Mouse (Mus musculus) limb, embryonic 15.5 days (tissue): ENCODE data around the gene Tspan18. TPM values are rescaled to one million over a fixed set of nuclear protein-coding genes. Genes with fewer than 3 reads are reported as not detected.

Experiments used
- ATAC-seq: fragments of 200-750 bp; cut with Nextera tagmentation; 2 replicates; pipeline ENCODE4 v1.8.0; 2017; ENCODE audit warnings: low read depth, moderate TSS enrichment; ENCODE audit not compliant: insufficient number of reproducible peaks, low FRiP score, low TSS enrichment
- H3K27ac ChIP-seq: fragments of 300-500 bp; sonication (generic); 2 replicates; pipeline ENCODE4 v1.5.1; 2015; ENCODE audit warnings: moderate library complexity, mild to moderate bottlenecking, inconsistent platforms
- H3K27me3 ChIP-seq: fragments of 300-500 bp; sonication (generic); 2 replicates; pipeline ENCODE4 v1.6.1; 2015; ENCODE audit warnings: inconsistent platforms
- H3K36me3 ChIP-seq: fragments of 300-500 bp; sonication (generic); 2 replicates; pipeline ENCODE4 v1.6.1; 2015; ENCODE audit warnings: inconsistent platforms
- H3K4me1 ChIP-seq: fragments of 300-500 bp; sonication (generic); 2 replicates; pipeline ENCODE4 v1.6.1; 2015; ENCODE audit warnings: inconsistent platforms
- H3K4me2 ChIP-seq: fragments of 300-500 bp; sonication (generic); 2 replicates; pipeline ENCODE4 v1.6.1; 2015; ENCODE audit warnings: mild to moderate bottlenecking, inconsistent platforms
- H3K4me3 ChIP-seq: fragments of 300-500 bp; sonication (generic); 2 replicates; pipeline ENCODE4 v1.5.1; 2015; ENCODE audit warnings: mild to moderate bottlenecking, inconsistent platforms
- H3K9ac ChIP-seq: fragments of 300-500 bp; sonication (generic); 2 replicates; pipeline ENCODE4 v1.6.1; 2015; ENCODE audit warnings: inconsistent platforms
- H3K9me3 ChIP-seq: fragments of 300-500 bp; sonication (generic); 2 replicates; pipeline ENCODE4 v1.6.1; 2016; ENCODE audit warnings: inconsistent platforms
- WGBS: fragments of 180-500 bp; shearing (Covaris S2); methylation state at CpG from one replicate; pipeline ENCODE4 v1.1.7; 2015; 5-methylcytosine and 5-hydroxymethylcytosine counted together
- polyA plus RNA-seq: library from polyadenylated mRNA; unstranded; fragments of >200 nt; fragmentation: Nextera tagmentation; extraction: Ambion mirVana; gene quantifications from 2 replicates; pipeline ENCODE4 v1.2.1, GENCODE M21; 2015

Gene Tspan18
- polyA plus RNA-seq, 1 experiment from 2014 or later = 18.8 TPM

DNA sequence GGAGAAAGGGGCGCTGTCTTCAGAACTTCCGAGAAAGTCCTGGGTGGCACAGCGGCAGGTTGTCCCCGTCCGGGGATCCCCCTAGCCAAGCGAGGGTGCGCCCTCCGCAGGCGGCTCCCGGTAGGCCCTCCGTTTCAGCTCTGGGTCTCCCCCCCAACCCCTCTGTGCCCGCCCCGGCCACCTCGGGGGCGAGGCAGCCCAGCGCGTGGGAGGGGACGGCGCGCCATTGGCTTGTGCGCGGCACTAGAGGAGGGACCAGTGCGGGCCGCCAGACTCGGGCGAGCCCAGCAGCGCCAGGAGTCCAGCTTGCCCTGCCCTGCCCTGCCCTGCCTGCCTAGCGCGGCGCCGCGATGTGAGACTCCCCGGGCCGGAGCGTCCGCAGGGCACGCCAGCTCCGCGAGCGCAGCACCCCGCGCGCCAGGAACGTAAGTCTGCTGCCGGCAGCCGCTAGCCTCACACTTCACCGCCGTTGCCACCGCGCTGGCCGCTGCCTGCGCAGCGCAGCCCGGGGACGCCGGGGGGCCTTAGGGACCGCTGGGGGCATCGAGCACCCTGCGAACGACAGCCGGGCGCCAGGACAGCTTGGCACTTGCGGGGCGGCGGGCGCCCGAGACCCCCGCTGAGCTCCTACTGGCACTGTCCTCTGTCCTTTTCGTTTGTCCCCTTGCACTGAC lies 146.8 kb downstream of the Tspan18 start, which contains the start of gene Trp53i11:
Gene Trp53i11 (plus strand): TSS at position 226 of the 674 bp plus-strand sequence.
- Histone ChIP-seq H3K4me2 (peak within 1 kb of the TSS; percentile 100), H3K4me1 (peaks cover 39% of the 10 kb centered on the region), H3K27ac (peak within 1 kb of the TSS; percentile 54; the same call in 1 of the 2 replicates), H3K4me3 (peak within 1 kb of the TSS; percentile 68), H3K9me3 (no peaks in the 10 kb centered on the region), H3K9ac (peak within 1 kb of the TSS; percentile 54), H3K27me3 (peaks cover 34% of the 10 kb centered on the region), H3K36me3 (no peaks in the 10 kb centered on the region)
- ATAC-seq = peak; percentile 74
- under 1% methylated on average over 69 of the region's 69 CpGs for WGBS

- peaks cover 62% of the 10 kb centered on the region for H3K27me3 ChIP-seq
Measured at GRCm38 (mm10) chr2:93182859-93183258, 151.4 kb downstream of the Tspan18 start.

GRCm38 (mm10) chr2:93180077-93180844 lies 154.0 kb downstream of the Tspan18 start:
- no peak overlapping the region for H3K27ac ChIP-seq
- WGBS = 5% methylated on average over 41 of the region's 41 CpGs
- peaks cover 35% of the 10 kb centered on the region for H3K4me1 ChIP-seq
- H3K27me3 ChIP-seq = peaks cover 67% of the 10 kb centered on the region
- H3K4me2 ChIP-seq = peak overlapping the region; percentile 47
- no peaks in the 10 kb centered on the region for H3K36me3 ChIP-seq
- 0 out of 2 replicates have a peak overlapping the region, but pooled peaks have one; percentile 10 for H3K9ac ChIP-seq
- no peaks in the 10 kb centered on the region for H3K9me3 ChIP-seq
- no peak for ATAC-seq
- peak overlapping the region; percentile 23 for H3K4me3 ChIP-seq

More at GRCm38 (mm10) chr2:93182859-93183258, 151.4 kb downstream of the Tspan18 start:
- no peaks in the 10 kb centered on the region for H3K36me3 ChIP-seq
- no peak for ATAC-seq
- 75% methylated on average over 11 of the region's 11 CpGs for WGBS
- no peak overlapping the region for H3K4me2 ChIP-seq
- H3K27ac ChIP-seq = no peak overlapping the region
- no peak overlapping the region for H3K9ac ChIP-seq
- H3K9me3 ChIP-seq = no peaks in the 10 kb centered on the region
- H3K4me3 ChIP-seq = no peak overlapping the region
- peaks cover 21% of the 10 kb centered on the region for H3K4me1 ChIP-seq

DNA sequence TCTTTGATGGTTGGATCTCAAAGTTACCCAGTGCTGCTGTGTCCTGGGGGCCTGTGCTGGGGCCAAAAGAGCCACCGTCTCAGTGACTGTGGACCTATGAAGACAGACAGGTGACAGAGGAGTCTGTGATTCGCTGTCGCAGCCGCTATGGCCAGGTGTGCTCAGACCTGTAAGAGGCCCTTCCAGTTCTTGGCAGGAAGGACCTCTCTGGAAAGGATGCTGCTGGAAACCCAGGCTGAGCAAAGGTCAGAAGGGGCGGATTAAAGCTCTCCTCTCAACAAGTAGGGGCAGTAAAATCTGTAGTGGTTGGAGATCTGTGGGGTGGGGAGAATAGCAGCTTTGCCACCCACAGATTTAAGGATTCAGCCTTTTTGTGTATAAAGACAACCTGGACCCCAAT lies 154.7 kb downstream of the Tspan18 start:
- peaks cover 63% of the 10 kb centered on the region for H3K27me3 ChIP-seq
- no peaks in the 10 kb centered on the region for H3K36me3 ChIP-seq
- H3K4me2 ChIP-seq = no peak overlapping the region
- H3K4me1 ChIP-seq = peaks cover 41% of the 10 kb centered on the region
- ATAC-seq = no peak
- H3K9me3 ChIP-seq = no peaks in the 10 kb centered on the region
- H3K27ac ChIP-seq = no peak overlapping the region
- no peak overlapping the region for H3K4me3 ChIP-seq
- WGBS = 55% methylated on average over 5 of the region's 5 CpGs
- H3K9ac ChIP-seq = no peak overlapping the region

DNA sequence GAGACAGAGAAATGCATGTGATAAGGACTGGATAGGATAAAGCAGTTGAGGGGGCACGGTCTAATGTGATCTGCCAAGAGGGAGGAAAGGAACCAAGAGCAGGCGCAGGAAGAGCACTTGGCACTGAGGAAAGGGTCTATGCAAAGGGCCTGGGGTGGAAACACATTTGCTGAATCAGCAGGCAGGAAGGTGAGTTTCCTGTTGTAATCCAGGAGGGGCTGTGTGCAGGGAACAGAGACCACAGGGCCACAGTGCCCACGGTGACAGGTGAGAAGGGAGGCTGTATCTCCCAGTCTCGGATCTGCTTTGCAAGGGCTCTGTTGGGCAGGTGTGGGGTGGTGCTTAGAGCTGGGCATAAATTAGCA lies 156.0 kb downstream of the Tspan18 start:
- Histone ChIP-seq H3K9ac (no peak overlapping the region), H3K36me3 (no peaks in the 10 kb centered on the region), H3K9me3 (no peaks in the 10 kb centered on the region), H3K4me3 (no peak overlapping the region), H3K27me3 (peaks cover 70% of the 10 kb centered on the region), H3K4me1 (peaks cover 47% of the 10 kb centered on the region), H3K27ac (no peak overlapping the region), H3K4me2 (no peak overlapping the region)
- 87% methylated on average over 4 of the region's 4 CpGs for WGBS
- ATAC-seq = no peak

DNA sequence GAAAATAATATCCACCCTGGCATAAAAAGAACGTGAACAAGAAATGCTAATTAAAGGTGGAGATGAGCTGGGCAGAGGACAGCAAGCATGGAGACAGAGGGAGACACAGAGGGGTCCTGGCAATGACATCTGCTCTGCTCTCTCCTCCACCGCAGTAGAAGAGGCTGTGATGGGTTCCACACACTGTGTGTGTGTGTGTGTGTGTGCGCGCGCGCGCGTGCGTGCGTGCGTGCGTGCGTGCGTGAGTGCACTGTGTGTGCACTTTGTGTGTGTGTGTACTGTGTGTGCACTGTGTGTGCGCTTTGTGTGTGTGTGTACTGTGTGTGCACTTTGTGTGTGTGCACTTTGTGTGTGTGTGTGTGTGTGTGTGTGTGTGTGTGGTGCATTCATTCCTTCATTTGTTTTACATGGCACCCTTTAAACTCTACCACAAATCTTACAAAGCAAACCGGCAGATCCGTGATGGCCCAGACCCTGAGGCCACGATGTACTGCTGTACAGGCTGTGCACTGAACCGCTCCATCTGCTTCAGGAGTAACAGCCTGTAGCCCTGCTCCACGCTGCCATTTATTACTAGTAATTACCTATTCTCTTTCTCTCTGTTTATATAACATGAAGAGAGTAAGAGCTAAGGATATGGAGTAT lies 156.5 kb downstream of the Tspan18 start:
- 76% methylated on average over 20 of the region's 20 CpGs for WGBS

DNA sequence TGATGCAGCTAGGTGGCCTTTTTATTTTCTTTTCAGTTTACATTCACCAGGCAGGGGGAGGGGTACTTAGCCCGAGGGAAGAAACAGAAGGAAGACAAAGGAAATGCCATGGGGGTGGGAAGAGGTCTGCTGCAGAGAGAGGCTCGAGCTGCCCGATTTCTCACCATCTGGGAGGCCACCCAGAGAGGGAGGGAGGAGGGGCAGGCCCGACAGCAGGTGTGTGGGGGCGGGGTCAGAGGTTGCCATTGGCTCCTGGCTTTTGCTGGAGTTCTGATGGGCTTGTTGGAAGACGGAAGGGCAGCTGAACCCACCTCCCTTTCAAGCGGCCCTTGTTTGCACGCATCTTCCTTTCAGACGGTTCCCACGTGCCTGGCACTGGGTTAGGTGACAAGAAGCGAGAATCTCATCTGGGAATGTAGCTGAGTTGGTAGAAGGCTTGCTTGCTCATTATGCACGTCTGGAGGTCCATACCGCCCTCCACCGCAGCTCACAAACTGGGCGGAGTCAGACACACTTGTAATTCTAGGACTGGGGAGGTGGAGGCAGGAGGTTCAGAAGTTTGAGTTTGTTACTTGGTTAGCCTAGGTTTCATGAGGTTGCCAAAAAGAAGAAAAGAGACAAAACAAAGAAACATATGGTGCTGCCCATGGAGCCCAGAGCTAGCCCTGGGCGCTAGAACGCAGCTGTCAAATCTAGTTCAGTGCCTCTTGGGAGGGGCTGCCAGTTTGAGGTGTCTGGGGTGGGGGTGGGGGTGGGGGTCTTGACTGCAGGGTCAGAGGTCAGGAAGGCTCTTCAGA lies 157.2 kb downstream of the Tspan18 start:
- Histone ChIP-seq H3K9me3 (no peaks in the 10 kb centered on the region), H3K36me3 (no peaks in the 10 kb centered on the region), H3K9ac (no peak overlapping the region), H3K4me3 (no peak overlapping the region), H3K4me2 (peak overlapping the region; percentile 17; the same call in 1 of the 2 replicates), H3K27me3 (peaks cover 66% of the 10 kb centered on the region), H3K27ac (no peak overlapping the region), H3K4me1 (peaks cover 47% of the 10 kb centered on the region)
- 6% methylated on average over 17 of the region's 17 CpGs for WGBS
- ATAC-seq = no peak

More for the DNA sequence above, 156.5 kb downstream of the Tspan18 start:
- Histone ChIP-seq H3K4me1 (peaks cover 47% of the 10 kb centered on the region), H3K4me3 (no peak overlapping the region), H3K27me3 (peaks cover 70% of the 10 kb centered on the region), H3K27ac (no peak overlapping the region), H3K9ac (no peak overlapping the region), H3K4me2 (no peak overlapping the region), H3K9me3 (no peaks in the 10 kb centered on the region), H3K36me3 (no peaks in the 10 kb centered on the region)
- no peak for ATAC-seq

- no peak overlapping the region for H3K4me3 ChIP-seq
- no peak for ATAC-seq
- H3K36me3 ChIP-seq = no peaks in the 10 kb centered on the region
- 26% methylated on average over 4 of the region's 4 CpGs for WGBS
- 0 out of 2 replicates have a peak overlapping the region, but pooled peaks have one; percentile 17 for H3K4me2 ChIP-seq
- H3K9me3 ChIP-seq = no peaks in the 10 kb centered on the region
- H3K27ac ChIP-seq = no peak overlapping the region
- peaks cover 63% of the 10 kb centered on the region for H3K27me3 ChIP-seq
- H3K4me1 ChIP-seq = peaks cover 47% of the 10 kb centered on the region
- H3K9ac ChIP-seq = no peak overlapping the region
Measured at GRCm38 (mm10) chr2:93176193-93176798, 158.0 kb downstream of the Tspan18 start.

DNA sequence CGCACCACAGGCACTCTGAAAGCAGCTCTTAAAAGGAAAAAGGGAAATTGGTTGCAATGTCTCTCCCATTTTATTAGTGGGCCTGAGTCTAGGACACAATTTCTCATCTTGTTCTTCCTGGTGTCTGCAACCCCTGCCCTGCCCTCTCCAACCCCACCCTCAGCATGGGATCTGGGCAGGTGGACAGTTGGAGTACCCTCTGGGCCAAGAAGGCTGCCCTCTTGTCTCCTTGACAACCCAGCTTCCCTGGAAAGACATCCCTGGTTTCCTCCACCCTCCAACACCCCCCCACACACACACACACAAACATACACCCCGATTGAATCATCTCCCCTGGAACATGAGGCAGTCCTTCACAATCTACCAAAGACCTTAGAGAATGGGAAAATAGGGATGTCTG lies 158.6 kb downstream of the Tspan18 start:
- Histone ChIP-seq H3K4me2 (no peak overlapping the region), H3K4me3 (no peak overlapping the region), H3K4me1 (peaks cover 50% of the 10 kb centered on the region), H3K9me3 (no peaks in the 10 kb centered on the region), H3K27ac (no peak overlapping the region), H3K9ac (no peak overlapping the region), H3K36me3 (no peaks in the 10 kb centered on the region), H3K27me3 (peaks cover 64% of the 10 kb centered on the region)
- no peak for ATAC-seq
- 59% methylated on average over 2 of the region's 2 CpGs for WGBS

DNA sequence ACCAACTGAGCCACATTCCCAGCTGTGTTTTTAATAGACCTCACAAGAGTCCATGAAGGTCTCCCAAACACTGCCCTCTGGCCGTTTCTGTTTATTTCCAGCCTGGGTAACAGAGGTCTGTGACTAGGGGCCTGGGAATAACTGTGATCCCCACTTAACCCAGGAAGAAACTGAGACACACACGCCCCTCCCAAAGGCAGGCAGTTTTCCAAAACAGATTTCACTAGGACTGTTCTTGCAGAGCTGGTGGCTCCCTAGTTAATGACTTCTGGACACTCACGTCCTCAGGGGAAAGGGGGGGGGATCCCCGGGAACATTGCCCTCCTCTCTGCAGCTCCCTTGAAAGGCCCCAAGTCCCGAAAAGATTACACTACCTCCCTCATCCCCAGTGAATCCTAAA lies 159.0 kb downstream of the Tspan18 start:
- Histone ChIP-seq H3K4me2 (no peak overlapping the region), H3K9me3 (no peaks in the 10 kb centered on the region), H3K36me3 (no peaks in the 10 kb centered on the region), H3K27ac (no peak overlapping the region), H3K4me1 (peaks cover 49% of the 10 kb centered on the region), H3K27me3 (peaks cover 63% of the 10 kb centered on the region), H3K9ac (no peak overlapping the region), H3K4me3 (no peak overlapping the region)
- WGBS = 11% methylated on average over 5 of the region's 5 CpGs
- ATAC-seq = no peak

- H3K36me3 ChIP-seq = no peaks in the 10 kb centered on the region
- H3K27me3 ChIP-seq = peaks cover 52% of the 10 kb centered on the region
- no peak overlapping the region for H3K9ac ChIP-seq
- H3K9me3 ChIP-seq = no peaks in the 10 kb centered on the region
- H3K4me3 ChIP-seq = no peak overlapping the region
- H3K4me1 ChIP-seq = peaks cover 39% of the 10 kb centered on the region
- WGBS = 40% methylated on average over 5 of the region's 5 CpGs
- H3K4me2 ChIP-seq = no peak overlapping the region
- ATAC-seq = no peak
- no peak overlapping the region for H3K27ac ChIP-seq
Measured at GRCm38 (mm10) chr2:93174159-93174558, 160.1 kb downstream of the Tspan18 start.
